Mouse (Mus musculus) left cerebral cortex, postnatal 14 days (tissue): ENCODE measurements around the gene Gm49450. TPM values are rescaled to one million over a fixed set of nuclear protein-coding genes. Genes with fewer than 3 reads are reported as not detected.
"Not testable (repeated sequence)": the region's sequence is repeated elsewhere in the genome, so short reads cannot be mapped to it uniquely, and the experiment has no call there.

Experiments
- DNase-seq, 2 experiments: peaks; one replicate each; pipeline ENCODE4 v3.0.0; 2021 to 2022; ENCODE audit warnings: low spot score in 2 of 2, mixed read lengths in 1 of 2
- intact Hi-C: fragments of 180-260 bp; cut with DNase I; formaldehyde crosslinking; loops from one replicate; pipeline ENCODE4 v1.15.1; 2025
- total RNA-seq, 2 experiments: library from RNA; stranded (reverse); gene quantifications; 2 replicates each; pipeline ENCODE4 v1.2.3; 2021

Gene Gm49450
- total RNA-seq, 2 experiments from 2014 or later = not detected

GRCm38 (mm10) chr15:98959531-98959930 lies 6.2 kb upstream of the Gm49450 start:
- intact Hi-C loops = no loop called here
- DNase-seq = no peak

DNA sequence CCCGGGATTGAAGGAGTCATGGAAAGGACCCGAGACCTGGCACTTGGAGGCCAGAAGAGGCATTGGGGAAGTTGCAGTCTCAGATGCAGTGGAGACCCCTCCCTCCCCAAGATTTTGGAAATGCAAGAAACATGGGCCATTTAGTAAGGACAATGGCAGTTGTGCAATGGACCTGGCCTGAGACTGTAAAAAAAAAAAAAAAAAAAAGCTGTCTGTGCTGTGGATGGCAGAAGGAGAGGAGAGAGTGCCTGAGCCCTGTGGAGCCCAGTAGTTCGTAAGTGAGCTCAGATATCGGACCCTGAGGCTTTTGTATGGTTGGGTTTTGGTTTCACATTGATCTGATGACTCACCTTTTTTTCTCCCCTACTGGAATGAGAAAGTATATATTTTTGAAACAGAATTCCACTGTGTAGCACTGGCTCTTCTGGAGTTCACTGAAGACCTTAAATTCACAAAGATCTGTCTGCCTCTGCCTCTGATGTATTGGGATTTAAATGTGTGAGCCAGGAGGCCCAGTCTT lies 5.6 kb upstream of the Gm49450 start:
- DNase-seq = no peak

DNA sequence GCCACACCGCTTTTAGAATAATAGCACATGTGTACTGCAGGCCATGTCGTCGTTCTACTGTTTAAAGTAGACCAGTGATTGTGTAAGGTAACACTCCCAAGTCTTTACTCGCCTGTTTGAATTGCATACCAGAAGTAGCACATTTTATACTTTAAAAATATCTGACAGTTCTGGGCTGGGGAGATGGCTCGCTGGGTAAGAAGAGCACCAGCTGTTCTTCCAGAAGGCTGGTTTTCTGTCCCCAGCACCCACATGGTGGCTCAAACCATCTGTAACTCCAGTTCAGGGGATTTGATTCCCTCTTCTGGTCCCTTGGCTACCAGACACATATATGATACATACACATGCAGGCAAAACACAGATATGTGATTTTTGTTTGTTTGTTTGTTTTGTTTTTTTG lies 4.1 kb upstream of the Gm49450 start:
- peak in 1 of 2 experiments; percentile 68 for DNase-seq
- intact Hi-C loops = no loop called here

More for the DNA sequence above, 5.6 kb upstream of the Gm49450 start:
- intact Hi-C loops = no loop called here

DNA sequence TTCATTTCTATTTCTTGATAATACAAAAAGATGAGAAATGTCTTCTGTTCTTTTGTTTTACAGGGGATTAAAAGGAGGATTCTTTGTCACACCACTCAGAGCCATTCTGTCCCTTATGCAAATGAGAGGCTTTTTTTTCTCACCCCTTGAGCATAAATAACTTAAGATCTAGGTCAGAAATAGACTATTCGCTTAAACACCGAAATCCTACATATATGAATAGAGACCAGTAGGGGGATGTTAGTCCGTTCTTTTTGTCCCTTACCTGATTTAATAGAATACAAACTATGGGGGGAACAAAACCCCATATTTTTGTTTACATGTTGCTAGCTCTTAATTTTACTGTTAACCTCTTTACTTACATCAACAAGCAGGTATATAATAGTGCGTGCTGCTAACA lies 2.6 kb upstream of the Gm49450 start:
- intact Hi-C loops = loop anchor here (2.0 kb wide), 1 partner anchor 15 kb away; no protein-coding TSS in a partner anchor
- no peak for DNase-seq

DNA sequence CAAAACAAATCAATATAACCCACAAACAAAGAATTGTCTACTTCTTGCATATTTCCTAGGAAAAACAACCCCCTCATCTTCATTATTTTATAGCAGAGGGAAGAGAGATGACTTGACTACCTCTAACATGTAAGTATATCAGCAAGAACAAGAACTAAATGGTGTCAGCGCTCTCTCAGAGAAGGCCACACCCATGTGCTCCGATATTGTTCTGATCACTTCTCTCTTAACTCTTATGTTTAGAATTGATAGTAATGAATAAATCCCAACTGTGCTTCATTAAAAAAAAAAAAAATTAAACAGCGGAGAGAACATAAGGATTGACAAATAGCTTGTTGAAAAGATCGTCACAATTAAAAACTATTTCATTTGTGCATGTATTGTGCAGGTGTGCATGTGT lies 2.0 kb upstream of the Gm49450 start:
- DNase-seq = no peak
- intact Hi-C loops = loop anchor here (2.0 kb wide), 1 partner anchor 15 kb away; no protein-coding TSS in a partner anchor

DNA sequence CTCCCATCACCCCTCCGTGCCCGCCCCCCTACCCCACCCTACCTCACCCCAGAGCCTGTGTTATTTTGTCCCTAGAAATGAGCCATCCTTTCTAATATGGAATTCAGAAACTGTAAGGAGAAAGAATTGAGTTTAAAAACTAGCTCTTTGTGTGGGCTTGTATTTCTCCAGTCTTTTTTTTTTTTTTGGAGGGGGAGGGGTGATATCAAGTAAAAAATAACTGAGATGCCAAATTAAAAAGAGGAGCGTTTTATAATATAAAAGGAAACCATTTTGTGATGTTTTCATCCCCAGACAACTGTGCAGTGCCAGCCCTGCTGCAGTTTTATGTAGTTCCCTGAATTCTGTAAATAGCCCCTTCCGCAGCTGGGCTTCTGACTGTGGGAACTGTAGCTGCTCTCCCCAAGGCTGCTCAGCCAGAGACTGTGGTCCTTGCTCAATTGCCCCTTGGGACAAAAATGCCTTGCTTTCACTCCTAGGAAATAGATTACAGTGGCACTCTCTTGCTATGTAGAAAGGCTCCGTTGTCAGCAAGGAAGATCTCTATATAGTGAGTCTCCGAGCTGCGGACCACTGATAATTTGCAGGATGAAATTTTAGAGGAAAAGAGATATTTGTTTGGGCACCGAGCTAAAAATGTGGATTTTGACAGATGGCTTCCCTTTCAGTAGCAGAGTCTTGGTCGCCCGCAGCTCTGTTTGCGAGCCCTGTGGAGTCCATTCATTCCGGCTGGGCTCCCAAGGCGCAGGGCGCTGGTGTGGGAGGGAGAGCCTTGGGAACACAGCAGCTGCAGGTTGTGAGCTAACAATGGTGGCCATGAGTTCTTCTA lies 1.3 kb upstream of the Gm49450 start:
- peak; percentile 70 to 81 for DNase-seq
- intact Hi-C loops = loop anchor here (2.0 kb wide), 1 partner anchor 16 kb away; no protein-coding TSS in a partner anchor

GRCm38 (mm10) chr15:98952751-98953400 lies 475 bp downstream of the Gm49450 start:
- no peak for DNase-seq
- intact Hi-C loops = loop anchor here (1.0 kb wide), 1 partner anchor 40 kb away; no protein-coding TSS in a partner anchor

GRCm38 (mm10) chr15:98952063-98952455 lies 1.3 kb downstream of the Gm49450 start:
- DNase-seq = no peak
- intact Hi-C loops = no loop called here

- DNase-seq, intact Hi-C loops: not testable (repeated sequence)
Measured at GRCm38 (mm10) chr15:98951122-98952062, 2.0 kb downstream of the Gm49450 start.

DNA sequence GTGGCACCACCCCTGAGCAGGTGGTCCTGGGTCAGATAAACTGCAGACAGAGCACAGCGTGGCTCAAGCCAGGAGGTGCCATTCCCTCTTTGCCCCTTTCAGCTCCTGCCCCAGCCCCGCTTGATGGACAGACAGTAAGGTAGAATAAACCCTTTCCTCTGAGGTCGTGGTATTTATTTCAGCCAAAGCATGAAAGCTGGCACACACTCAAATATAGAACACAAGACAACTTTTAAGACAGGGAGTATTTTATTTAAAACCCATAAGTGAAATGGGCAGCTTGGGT lies 3.8 kb downstream of the Gm49450 start:
- no peak for DNase-seq
- intact Hi-C loops = no loop called here

GRCm38 (mm10) chr15:98948857-98949606 lies 4.3 kb downstream of the Gm49450 start:
- DNase-seq = no peak
- intact Hi-C loops = no loop called here

- intact Hi-C loops = no loop called here
- DNase-seq = no peak
Measured at GRCm38 (mm10) chr15:98948382-98948781, 5.0 kb downstream of the Gm49450 start.

DNA sequence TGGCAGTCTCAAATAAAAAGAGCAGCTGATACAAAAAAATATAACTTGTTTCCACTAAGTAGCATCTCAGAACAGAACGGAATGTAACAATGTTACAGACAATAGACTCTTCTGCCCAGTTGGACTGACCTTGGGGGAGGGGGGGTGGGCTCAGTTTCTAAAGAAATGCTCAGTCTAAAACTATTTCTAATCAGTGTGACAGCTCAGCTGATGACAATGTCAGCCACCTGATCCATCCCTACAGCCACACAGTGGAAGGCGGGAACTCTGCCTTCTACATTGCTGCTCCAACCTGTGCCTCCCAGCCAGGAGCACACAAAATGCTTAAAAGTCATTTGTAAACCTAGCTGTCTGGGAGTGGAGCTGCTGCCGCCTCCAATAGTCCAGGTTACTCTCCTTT lies 5.5 kb downstream of the Gm49450 start:
- DNase-seq = no peak
- intact Hi-C loops = no loop called here

DNA sequence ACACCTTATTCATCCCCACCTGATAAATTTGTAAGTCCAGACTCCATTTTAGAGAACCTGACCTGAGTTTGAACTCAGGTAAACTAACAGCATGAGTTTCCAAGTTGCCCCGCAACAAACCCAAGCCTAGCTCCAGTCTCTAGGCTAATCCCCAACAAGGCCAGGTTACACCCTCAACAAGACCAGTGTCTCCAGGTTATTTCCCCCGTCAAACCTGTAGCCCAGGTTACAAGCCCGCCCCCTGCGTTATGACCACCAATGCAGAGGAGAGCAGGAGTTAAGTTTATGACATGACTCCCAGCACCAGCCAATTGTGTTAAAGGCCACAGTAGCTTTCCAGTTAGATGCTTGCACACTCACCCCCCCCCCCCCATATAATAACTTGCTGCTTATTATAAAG lies 10.2 kb downstream of the Gm49450 start:
- no peak for DNase-seq
- intact Hi-C loops = no loop called here

- intact Hi-C loops = no loop called here
- DNase-seq = no peak
Measured at GRCm38 (mm10) chr15:98942081-98942480, 11.3 kb downstream of the Gm49450 start.

DNA sequence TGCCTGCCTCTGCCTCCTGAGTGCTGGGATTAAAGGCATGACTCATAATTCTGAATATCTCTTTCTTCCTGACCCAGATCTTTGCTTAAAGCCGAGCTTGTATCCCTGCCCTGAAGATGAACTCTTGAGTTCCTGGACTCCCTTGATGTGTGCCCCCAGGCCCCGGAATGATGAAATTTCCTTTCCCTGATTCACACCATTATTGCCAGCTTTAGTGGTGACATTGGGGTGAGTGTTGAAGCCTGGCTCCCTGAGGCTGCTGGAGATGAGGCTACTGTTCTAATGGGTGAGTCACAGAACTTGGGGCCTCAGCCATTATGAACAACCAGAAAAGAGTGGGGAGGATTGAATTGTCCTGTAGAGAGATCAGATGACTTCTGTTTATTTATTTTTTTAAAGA lies 11.8 kb downstream of the Gm49450 start:
- intact Hi-C loops = no loop called here
- no peak for DNase-seq

GRCm38 (mm10) chr15:98940816-98941215 lies 12.5 kb downstream of the Gm49450 start:
- peak in 1 of 2 experiments; percentile 67 for DNase-seq
- intact Hi-C loops = no loop called here

GRCm38 (mm10) chr15:98934217-98934839 lies 19.0 kb downstream of the Gm49450 start, which contains the start of gene Tuba1b:
Tuba1b (minus strand) TSS chr15:98934565.
- intact Hi-C loops = loop anchor here (2.0 kb wide), 1 partner anchor 58 kb away; no protein-coding TSS in a partner anchor
- peak; percentile 93 to 94 for DNase-seq
